Mouse (Mus musculus): ENCODE measurements around the gene Peg10.
"Not testable (repeated sequence)": the region's sequence is repeated elsewhere in the genome, so short reads cannot be mapped to it uniquely, and the experiment has no call there.

Gene Peg10

DNA sequence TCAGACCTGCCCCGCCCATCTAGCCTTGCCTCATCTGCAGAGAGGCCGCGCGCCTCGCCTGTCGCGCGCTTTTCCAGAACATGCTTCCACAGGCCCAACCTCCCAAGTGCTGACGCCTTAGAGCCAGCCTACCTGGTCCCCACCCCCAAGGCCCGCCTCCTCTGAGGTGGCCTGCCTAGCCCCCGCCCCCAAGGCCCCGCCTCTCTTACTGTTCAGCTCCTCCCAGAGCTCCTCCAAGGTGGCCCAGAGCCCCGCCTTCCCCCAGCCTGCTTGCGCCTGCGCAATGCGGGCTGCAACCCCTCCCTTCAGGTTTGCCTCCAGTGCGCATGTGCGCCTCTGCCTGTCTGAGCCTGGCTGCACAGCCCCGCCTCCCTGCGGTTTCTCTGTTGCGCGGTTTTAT, 2.0 kb downstream of the Peg10 start:
- DNase-seq (ENCODE audit: low spot score) = peak; percentile 96

DNA sequence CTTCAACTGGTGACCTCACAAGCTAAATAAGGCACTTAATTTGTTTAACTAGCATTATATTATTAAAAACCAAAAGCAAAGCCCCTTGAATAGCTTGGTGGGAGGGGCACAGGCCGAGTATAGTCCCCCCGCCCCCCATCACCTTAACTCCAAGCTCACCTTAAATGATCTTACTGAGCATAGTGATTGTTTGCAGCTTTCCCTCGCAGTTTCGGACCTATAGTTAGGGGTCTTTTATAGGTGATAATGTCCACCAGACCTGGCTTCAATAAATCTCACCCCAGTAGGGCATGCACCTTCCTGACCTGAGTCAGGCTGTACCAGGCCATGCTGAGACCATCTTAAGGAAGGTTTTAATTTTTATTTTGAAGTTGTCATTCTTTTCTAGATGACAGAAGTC, 4.2 kb downstream of the Peg10 start:
- DNase-seq (ENCODE audit: low spot score) = no peak

DNA sequence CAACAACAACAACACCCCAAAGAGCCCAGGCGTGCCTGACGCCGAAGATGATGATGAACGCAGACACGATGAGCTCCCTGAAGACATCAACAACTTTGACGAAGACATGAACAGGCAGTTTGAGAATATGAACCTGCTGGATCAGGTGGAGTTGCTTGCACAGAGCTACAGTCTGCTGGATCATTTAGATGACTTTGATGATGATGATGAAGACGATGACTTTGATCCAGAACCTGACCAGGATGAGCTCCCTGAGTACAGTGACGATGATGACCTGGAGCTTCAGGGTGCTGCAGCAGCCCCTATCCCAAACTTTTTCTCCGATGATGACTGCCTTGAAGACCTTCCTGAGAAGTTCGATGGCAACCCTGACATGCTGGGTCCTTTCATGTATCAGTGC, 7.2 kb downstream of the Peg10 start:
- no peak for DNase-seq (ENCODE audit: low spot score)

DNA sequence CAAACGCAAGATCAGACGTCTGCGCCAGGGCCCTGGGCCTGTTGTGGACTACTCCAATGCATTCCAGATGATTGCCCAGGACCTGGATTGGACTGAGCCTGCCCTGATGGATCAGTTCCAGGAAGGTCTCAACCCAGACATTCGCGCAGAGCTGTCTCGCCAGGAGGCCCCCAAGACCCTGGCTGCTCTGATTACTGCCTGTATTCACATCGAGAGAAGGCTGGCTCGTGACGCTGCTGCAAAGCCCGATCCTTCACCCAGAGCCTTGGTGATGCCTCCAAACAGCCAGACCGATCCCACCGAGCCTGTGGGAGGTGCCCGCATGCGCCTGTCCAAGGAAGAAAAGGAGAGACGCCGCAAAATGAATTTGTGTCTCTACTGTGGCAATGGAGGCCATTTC, 7.8 kb downstream of the Peg10 start:
- no peak for DNase-seq (ENCODE audit: low spot score)

DNA sequence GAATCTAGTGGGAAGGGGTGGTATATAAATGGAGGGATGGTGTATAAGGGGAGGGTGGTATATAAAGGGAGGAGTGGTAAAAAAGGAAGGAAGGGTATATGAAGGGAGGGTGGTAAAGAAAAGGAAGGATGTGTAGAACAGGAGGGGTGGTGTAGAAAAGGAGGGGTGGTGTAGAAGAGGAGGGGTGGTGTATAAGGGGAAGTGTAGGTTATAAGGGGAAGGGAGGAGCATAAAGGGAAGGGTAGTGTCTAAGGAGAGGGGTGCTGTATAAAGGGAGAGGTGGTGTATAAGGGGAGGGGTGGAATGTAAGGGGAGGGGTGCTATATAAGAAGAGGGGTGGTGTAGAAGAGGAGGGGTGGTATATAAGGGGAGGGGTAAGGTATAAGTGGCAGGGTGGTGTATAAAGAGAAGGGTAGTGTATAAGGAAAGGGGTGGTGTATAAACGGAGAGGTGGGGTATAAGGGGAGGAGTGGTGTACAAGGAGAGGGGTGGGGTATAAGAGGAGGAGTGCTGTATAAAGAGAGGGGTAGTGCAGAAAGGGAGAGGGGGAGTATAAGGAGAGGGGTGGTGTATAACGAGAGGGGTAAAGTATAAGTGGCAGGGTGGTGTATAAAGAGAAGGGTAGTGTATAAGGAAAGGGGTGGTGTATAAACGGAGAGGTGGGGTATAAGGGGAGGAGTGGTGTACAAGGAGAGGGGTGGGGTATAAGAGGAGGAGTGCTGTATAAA, 14.5 kb downstream of the Peg10 start:
- DNase-seq (ENCODE audit: low spot score) = not testable (repeated sequence)

DNA sequence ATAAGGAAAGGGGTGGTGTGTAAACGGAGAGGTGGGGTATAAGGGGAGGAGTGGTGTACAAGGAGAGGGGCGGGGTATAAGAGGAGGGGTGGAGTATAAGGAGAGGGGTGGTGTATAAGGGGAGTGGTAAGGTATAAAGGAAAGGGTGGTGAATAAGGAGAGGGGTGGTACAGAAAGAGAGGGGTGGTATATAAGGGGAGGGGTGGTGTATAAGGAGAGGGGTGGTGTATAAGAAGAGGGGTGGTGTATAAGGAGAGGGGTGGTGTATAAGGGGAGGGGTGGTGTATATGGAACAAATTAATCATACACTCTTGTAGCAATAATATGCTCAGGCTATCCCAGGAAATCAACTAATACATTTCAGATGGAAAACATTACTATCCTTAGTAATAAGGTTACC, 15.1 kb downstream of the Peg10 start:
- DNase-seq (ENCODE audit: low spot score) = no peak

DNA sequence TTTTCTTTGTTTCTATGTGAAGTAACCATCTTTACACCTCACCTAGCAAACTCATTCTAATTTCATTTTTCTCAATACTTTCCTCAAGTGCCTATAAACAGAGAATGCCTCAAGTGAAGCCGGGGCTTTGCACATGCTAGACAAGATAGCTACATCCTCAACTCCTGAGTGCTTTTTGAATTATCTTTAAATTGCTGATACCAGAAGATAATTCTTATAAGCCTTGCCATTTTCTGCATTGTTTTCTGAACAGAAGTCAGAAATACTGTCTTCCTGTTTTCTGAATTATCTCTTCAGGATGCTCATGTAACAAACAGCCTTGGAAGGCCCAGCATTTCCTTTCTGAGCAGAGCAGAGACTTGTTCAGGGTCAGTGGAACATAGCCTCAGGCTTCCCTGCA, 49.2 kb downstream of the Peg10 start:
- DNase-seq (ENCODE audit: low spot score) = no peak

DNA sequence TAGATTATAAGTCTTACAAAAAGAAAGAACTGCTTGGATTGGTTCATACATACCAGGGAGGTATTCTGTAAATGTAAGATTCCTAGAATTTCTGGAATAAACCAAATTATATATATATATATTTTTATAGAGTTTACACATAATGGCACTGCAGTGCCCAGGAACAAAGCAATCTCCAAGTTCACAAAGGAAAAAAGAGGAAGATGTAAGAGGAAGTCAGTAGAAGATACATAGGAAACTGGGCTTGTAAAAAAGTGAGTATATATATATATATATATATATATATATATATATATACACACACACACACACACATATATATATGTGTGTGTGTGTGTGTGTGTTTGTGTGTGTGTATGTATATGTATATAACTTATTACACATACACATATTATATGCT, 50.2 kb downstream of the Peg10 start:
- not testable (repeated sequence) for DNase-seq (ENCODE audit: low spot score)

DNA sequence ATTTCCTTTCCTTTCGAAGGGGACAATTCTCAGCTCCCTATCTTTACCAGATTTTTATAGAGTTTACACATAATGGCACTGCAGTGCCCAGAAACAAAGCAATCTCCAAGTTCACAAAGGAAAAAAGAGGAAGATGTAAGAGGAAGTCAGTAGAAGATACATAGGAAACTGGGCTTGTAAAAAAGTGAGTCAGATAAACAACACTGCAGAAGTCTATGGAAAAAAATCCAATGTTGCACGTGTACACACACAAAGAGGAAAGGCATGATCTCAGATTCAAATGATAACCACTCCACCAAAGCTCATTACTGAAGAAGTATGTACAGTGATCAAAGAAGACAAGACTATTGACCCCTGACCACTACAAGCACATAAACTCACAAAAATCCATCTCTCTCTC, 51.3 kb downstream of the Peg10 start:
- DNase-seq (ENCODE audit: low spot score) = no peak

DNA sequence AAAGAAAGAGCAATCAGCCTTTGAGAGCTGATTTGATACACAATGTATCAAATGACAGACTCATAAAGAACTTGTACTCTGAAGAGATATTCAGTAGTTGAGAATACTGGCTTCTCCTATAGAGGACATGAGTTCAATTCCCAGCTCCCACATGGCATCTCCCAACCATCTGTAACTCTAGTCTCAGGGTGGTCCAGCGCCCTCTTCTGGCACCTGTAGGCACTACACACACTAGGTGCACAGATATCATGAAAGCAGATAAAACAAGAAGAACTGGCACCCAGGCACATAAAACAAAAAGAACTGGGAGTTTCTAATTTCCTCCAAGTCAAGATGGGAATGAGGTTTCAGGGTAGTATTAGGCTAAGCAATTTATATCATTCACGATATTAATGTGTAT, 52.3 kb downstream of the Peg10 start:
- DNase-seq (ENCODE audit: low spot score) = no peak

DNA sequence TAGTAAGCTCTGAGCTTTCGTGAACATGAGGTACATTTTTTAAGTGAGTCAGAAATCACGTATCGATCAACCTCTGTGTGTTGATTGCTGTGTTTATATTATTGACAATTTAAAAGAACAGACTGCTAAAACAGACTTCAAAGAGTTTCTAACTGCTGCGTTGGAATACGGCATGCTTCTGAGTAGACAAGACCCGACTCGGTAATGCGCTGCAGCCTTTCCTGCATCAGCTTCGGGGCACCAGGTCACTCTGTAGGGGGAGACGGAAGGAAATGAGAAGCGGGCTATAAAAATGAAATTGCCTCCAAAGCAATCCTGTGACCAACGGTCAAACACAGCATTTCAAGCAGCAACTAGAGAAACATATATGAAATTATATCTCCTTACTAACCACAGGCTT, 59.9 kb downstream of the Peg10 start:
- DNase-seq (ENCODE audit: low spot score) = no peak
